Mouse (Mus musculus) ovary, postnatal 10 days (tissue): ENCODE data around the gene Gpr180.
A peak's percentile ranks its signal among the peaks of the same experiment; 100 is the strongest.
"Not testable (repeated sequence)": the region's sequence is repeated elsewhere in the genome, so short reads cannot be mapped to it uniquely, and the experiment has no call there.

ENCODE experiments used
- DNase-seq: peaks from one replicate; pipeline ENCODE4 v3.0.0; 2022; ENCODE audit warnings: low spot score

Gene Gpr180

DNA sequence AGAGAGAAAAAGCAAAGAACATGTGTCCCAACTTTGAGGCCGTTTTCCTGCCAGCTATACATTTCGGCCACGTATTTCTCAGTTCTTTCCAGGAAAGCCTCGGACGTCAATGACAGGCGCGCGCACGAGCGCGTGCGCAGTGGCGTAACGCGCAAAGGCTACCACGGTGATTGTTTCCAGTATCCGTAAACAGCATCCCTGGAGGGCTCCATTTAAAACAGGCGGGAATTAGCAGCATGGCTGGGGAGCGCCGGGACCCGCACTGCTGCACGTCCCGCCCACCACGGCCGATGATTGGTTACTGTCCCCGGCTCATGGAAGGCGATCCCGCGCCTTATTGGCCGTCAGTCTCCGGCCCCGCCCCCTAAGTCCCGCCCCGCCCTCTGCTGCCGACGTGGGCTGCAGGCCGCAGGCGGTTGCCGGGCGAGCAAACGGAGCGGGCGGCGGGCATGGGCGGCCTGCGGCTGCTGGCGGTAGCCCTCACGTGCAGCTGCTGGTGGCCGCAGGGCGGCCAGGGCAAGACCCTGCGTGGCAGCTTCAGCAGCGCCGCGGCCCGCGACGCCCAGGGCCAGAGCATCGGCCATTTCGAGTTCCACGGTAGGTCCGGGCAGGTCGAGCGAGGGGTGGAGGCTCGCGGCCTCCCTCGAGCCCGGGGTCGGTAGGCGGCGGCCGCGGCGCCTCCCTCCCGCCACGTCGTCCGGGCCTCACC is at the start of gene Gpr180:
Gene Gpr180, plus strand, starts transcription at position 415 of the 709 bp plus-strand sequence.
- DNase-seq: peak; percentile 90

DNA sequence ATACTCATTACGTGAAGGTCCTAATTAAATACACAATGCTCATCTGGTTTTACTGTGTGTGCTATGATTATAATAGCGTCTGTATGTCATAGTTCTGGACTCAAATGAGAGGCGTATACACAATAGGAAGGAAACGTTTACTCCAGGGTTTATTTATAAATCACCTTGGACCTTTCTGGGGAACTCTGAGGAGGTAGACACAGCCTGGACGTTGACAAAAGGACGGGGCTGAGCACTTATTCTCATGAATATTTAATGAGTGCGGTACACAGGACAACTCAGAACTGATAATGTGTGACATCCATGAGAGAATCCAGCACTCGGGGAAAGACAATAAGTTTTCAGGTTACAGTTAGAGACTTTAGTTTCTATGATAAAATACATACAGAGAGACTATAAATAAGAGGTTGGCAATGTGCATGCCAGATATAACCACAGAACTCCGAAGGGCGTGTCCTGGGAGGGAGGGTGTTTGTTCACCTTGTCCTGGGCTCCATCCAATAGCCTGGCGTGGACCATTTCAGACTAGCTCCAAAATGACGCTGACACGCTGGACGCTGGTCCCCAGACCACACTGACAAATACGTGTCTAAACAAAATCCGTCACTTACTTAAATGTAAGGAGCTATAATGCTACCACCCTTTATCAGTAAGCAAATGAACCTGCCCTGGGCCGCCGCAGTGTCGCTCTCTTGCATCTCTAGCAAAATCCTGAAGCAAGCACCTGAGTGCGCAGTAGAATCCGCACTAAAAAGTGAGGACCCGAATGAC is 48.3 kb upstream of the Gpr180 start:
- DNase-seq: no peak

DNA sequence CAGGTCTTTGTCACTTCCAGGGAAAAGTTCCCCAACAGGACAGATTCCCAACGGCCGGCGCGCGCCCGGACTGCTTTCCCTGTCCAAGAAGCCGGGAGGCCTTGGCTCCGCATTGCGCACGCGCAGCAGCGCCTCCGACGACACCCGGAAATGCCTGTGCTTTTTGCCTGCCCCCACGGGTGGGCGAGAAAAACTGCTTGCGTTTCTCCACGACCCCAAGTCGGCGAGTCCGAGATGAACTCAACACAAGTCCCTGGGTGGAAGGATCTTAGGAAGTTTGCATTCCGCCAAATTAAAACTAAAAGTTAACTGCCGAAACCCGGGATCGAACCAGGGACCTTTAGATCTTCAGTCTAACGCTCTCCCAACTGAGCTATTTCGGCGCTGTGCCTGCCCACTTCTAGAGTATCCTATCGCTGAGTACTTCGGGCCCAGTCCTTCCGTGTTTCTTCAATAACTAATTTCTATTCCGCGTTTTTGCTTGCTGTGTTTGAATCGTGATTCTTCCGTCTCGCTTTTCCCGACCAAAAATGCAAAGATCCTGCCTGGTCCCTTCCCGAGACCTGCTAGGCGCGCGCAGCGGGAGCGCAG is 47.6 kb upstream of the Gpr180 start:
- peak; percentile 92 for DNase-seq

GRCm38 (mm10) chr14:118089806-118090392 is 47.1 kb upstream of the Gpr180 start:
- no peak for DNase-seq

DNA sequence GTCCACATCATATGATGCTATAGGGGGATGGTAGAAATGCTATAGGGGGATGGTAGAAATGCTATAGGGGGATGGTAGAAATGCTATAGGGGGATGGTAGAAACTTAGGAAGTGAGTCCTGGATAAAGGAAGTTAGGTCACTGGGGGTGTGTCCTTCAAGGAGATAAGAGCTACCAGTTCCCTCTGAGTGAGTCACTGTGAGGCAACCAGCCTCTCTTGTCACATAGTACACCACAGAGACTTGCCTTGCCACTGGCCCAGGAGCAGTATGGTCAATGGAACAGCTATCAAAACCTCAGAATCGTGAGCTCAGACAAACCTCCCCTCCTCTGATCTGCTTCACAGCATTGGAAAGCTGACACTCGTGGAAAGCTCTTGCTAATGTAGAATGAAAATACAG is 38.7 kb upstream of the Gpr180 start:
- no peak for DNase-seq

DNA sequence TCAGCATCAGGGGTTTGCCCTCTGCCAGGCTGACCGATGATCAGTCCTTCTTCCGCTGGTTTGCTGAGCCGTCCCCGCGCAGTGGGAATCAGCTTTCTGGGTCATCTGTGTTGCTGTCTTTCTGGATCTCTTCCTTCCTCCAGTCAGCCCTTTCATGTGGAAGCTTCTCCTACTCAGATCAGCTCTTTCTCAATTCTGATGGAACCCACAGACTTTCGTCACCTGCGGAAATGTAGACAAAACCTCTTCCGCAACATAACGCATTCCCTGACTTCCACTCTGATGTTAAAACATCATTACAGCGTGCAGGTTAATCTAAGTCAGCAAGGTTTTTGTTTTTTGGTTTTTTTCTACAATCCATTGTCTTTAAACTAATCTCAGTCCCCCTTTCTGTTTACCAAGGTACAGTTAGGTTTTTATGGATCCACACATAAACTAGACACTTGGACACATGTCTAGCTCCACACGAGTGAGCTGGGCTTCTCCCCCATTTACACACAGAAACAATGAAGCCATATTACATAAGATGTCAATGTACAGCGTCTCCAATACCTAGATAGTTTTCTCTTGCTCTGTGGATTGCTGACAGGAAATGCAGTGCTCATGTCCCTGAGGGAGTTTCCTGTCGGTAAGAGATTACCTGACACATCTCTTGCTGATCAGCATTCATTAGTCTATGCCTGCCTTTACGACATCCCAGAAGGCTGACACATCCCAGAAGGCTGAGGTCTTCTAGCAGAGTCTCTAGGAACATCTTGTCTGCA is 35.5 kb upstream of the Gpr180 start:
- no peak for DNase-seq

DNA sequence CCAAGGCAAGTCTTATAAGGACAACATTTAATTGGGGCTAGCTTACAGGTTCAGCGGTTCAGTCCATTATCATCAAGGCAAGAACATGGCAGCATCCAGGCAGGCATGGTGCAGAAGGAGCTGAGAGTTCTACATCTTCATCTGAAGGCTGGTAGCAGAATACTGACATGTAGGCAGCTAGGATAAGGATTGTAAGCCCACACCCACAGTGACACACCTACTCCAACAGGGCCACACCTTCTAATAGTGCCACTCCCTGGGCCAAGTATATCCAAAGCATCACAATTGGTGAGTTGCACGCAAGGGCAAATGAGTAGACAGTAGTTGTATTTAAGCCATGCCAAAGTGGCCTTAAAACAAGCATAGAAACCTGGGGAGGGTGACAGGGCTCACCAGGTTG is 29.5 kb upstream of the Gpr180 start:
- not testable (repeated sequence) for DNase-seq

DNA sequence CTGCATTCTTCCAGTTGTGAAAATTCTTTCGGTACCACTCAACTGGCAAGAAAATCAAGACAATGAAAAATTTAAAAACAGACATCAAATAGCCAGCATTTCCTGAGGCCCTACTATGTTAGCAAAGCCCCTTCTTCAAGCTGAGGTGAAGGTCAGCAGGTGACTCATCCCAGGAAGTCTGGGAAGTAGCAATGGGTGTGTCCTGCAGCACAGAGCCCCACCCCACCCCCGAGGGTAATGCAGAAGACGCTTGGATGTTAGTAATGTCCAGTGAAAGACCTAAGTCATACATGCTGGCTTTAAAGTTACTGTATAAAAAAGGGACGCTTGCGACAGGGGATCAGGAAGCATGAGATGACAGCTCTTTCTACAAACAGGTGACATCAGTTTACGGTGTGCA is 23.8 kb upstream of the Gpr180 start:
- DNase-seq: no peak

DNA sequence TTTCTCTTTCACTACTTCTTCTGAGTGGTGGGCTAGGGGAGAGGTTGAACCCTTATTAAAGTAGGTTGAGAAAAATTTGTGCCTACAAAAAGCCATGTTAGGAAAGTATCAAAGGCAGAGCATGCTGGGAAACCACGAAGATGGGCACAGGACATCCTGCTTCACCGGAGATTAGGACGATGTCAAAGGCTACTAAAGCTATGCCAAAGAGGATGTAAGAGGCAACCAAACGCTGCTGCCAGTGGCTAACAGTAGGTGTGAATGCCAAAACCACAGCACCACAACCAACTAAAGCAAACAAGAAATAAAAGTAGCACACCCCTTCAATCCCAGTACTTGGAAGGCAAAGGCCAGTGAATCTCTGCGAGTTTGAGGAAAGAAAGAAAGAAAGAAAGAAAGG is 12.8 kb upstream of the Gpr180 start:
- no peak for DNase-seq

- DNase-seq: no peak
Observed at GRCm38 (mm10) chr14:118124771-118125170, 12.2 kb upstream of the Gpr180 start.

DNA sequence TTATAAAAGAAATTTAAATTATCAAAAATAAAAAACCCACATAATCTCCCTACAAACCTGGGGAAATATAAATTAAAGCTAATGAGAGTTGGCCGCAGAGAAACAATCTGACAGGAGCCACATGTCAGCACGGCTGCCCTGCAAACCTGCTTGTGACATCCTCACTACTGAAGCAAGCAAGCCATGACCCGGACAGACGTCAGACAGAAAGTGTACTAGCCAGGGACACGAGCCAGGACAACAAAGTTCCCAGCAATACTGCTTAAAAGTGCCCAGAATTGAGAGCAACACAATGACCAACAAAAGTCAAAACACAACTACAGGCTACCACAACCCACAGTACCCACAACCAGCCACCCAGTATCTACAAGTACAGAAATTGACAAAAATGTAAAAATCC is 10.7 kb upstream of the Gpr180 start:
- DNase-seq: no peak

DNA sequence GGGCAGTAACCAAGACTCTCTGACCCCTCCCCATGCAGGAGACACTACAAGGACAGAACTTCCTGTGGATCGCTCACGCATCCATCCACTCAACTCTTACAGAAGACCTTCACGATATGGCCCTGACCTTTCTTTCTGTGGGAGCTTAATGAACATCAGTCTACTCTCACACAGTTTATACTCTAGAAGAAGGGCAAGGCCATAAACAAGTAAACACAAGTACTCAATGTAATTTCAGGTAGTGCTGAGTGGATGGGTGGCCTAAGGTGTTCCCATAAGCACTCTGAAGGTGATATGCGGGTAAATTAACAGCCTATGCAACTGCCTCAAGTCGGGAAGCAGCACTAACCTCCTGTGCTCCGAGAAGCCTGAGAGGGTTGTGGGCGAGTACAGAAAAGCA is 5.5 kb upstream of the Gpr180 start:
- DNase-seq: no peak

GRCm38 (mm10) chr14:118131931-118132641 is 4.9 kb upstream of the Gpr180 start:
- DNase-seq: no peak

DNA sequence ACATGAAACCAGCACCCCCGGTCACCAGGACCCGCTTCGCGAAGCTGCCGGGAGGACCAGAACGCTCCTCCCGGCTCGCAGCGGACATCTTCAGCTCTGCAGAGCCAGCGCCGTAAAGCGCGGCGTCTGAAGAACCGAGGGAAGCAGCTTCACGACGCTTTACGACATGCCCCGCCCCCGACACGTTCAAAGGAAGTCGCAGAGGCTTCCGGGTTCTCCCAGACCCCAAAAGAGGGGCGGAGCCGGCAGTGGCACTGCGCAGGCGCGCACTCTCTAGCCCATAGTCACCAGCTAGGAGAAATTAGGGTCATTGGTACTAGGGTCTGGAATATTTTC is 4.3 kb upstream of the Gpr180 start, which contains the start of gene Tgds:
Gene Tgds, minus strand, starts transcription at position 114 of the 336 bp plus-strand sequence.
- DNase-seq: peak; percentile 80

- DNase-seq: peak; percentile 15
Observed at GRCm38 (mm10) chr14:118137487-118137886, 529 bp downstream of the Gpr180 start.

DNA sequence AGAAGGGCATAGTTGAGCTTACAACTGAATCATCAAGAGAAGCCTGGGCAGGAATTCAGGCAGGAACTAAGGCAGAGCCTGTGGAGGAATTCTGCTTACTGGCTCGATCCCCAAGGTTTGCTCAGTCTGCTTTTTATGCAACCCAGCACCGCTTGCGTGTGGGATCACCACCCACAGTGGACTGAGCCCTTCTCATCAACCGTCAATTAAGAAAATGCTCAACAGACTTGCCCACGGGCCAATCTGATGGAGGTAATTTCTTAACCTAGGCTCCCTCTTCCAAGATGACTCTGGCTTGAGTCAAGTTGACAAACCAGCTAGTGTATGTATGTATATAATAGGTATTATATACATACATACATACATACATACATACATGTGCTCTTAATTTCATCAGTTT is 5.3 kb downstream of the Gpr180 start:
- no peak for DNase-seq

- no peak for DNase-seq
Observed at GRCm38 (mm10) chr14:118148046-118148445, 11.1 kb downstream of the Gpr180 start.

DNA sequence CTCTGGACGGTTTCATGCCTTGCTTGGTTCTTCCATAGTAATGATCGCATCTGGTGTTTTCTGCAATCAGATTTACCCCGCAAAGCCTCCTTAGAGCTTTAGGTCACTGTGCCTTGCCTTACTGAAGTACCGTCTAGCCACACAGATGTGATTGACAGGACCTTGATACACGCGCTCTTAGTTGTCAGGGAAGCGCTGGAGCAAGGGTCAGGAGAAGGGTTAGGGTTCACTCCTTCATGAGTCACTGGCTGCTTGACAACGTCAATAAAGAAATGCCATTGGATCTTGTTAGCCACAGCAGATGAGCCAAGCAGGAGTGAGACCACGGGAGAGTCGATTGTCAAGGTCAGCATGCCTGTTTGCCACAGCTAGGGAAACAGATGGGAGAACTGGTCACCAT is 11.6 kb downstream of the Gpr180 start:
- no peak for DNase-seq

DNA sequence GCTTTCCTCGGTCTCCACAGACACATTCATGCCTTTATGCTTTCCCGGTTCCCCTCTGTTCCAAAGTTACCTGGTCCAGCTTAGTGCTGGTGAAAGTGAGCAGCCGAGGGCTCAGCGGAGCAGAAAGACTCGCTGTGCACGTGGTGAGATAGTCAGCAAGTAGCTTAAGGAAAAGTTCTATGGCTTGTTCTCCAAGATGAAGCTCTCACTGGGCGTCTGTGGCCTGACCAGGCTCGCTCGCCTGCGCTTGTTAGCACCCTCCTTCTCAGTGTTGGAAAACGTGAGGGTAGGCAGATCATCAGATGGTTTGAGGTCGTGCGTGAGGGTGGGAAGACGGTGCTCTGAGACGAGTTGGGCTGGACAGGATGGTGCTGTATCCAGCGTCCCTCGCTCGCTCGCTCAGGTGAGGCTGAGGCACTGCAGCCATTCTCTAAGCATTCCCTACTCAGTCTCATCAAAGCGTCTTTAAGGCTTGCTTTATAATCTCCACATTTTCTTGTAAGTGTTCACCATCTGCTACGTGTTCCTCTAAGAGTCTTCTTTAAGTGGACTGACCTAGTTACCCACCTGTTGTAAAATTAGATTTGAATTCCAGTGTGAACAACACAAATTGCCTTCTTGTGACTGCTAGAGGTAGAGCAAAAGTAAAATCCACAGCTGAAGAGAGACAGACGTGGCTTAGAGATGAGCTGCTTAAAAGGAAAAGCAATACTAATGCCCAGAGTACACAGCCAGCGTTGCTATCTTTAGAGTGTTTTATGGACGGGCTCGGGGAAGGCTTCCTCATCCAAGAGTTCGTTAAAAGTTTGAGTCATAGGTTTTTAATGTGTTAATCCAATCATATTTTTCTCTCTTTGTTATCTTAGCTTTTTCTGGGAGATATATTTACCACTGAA is 13.9 kb downstream of the Gpr180 start:
- DNase-seq: no peak

DNA sequence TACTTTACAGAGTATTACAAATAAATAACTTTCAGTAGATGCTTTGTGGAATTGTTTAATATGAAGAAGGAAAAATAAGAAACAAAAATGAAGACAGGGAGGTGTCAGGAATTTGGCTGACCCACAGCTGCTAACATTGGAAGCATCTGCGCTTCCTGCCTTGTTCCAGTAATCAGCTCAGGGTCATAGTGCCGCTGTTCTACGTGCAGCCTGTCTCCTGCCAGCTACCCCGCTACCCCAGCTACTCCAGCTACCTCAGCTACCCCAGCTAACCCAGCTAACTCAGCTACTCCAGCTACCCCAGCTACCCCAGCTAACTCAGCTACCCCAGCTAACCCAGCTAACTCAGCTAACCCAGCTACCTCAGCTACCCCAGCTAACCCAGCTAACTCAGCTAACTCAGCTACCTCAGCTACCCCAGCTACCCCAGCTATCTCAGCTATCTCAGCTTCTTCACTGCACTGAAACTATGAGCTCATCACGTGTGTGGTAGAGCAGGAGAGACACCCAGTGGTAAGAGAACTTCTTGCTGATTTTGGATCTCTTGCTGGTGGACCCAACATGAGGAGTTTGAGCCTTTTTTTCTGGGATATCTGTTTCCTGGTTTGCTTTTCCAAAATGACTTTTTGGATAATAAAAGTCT is 14.8 kb downstream of the Gpr180 start:
- no peak for DNase-seq
